Mouse (Mus musculus) limb, embryonic 14.5 days (tissue): ENCODE results near the gene Fkbp7. TPM values are rescaled to one million over a fixed set of nuclear protein-coding genes. Genes with fewer than 3 reads are reported as not detected.
"Not testable (repeated sequence)": the region's sequence is repeated elsewhere in the genome, so short reads cannot be mapped to it uniquely, and the experiment has no call there.

Source experiments
- ATAC-seq: fragments of 200-750 bp; cut with Nextera tagmentation; 2 replicates; pipeline ENCODE4 v1.8.0; 2017; ENCODE audit warnings: low read depth, moderate number of reproducible peaks, moderate TSS enrichment; ENCODE audit not compliant: low FRiP score
- DNase-seq: peaks from one replicate; pipeline ENCODE4 v3.0.0-alpha.2; 2015; ENCODE audit warnings: low spot score
- H3K27ac ChIP-seq: fragments of 300-500 bp; sonication (generic); replicated peaks from 2 replicates; pipeline ENCODE4 v1.5.1; 2014; ENCODE audit warnings: low read depth, mild to moderate bottlenecking, low read length, moderate library complexity, mixed read lengths
- H3K27me3 ChIP-seq: fragments of 300-500 bp; sonication (generic); 2 replicates; pipeline ENCODE4 v1.6.1; 2014; ENCODE audit warnings: low read length, mixed read lengths; ENCODE audit not compliant: control insufficient read depth, insufficient read depth
- H3K36me3 ChIP-seq: fragments of 300-500 bp; sonication (generic); 2 replicates; pipeline ENCODE4 v1.6.1; 2014; ENCODE audit warnings: mild to moderate bottlenecking, low read length, moderate library complexity, mixed read lengths; ENCODE audit not compliant: control insufficient read depth, insufficient read depth
- H3K4me1 ChIP-seq: fragments of 300-500 bp; sonication (generic); 2 replicates; pipeline ENCODE4 v1.6.1; 2014; ENCODE audit warnings: antibody characterized with exemption, low read length, mixed read lengths; ENCODE audit not compliant: control insufficient read depth, insufficient read depth
- H3K4me2 ChIP-seq: fragments of 300-500 bp; sonication (generic); replicated peaks from 2 replicates; pipeline ENCODE4 v1.6.1; 2014; ENCODE audit warnings: low read depth, mild to moderate bottlenecking, low read length, moderate library complexity; ENCODE audit not compliant: severe bottlenecking
- H3K4me3 ChIP-seq: fragments of 300-500 bp; sonication (generic); replicated peaks from 2 replicates; pipeline ENCODE4 v1.5.1; 2014; ENCODE audit warnings: low read length
- H3K9ac ChIP-seq: fragments of 300-500 bp; sonication (generic); 2 replicates; pipeline ENCODE4 v1.6.1; 2014; ENCODE audit warnings: mild to moderate bottlenecking, low read depth, low read length, moderate library complexity; ENCODE audit not compliant: severe bottlenecking
- H3K9me3 ChIP-seq: fragments of 300-500 bp; sonication (generic); 2 replicates; pipeline ENCODE4 v1.6.1; 2016; ENCODE audit warnings: low read length; ENCODE audit not compliant: control insufficient read depth
- POLR2A ChIP-seq: fragments of 200-500 bp; IDR thresholded peaks from 2 replicates; pipeline ENCODE4 v1.8.0; 2012; ENCODE audit warnings: inconsistent platforms, mild to moderate bottlenecking, moderate library complexity, borderline replicate concordance; ENCODE audit not compliant: insufficient read depth, insufficient read length; ENCODE audit errors: extremely low read depth
- WGBS: fragments of 180-500 bp; shearing (Covaris S2); extraction: QIAGEN DNeasy Blood & Tissue Kit; methylation state at CpG from one replicate; pipeline ENCODE4 v1.1.7; 2014; 5-methylcytosine and 5-hydroxymethylcytosine counted together
- polyA plus RNA-seq, 2 experiments: library from polyadenylated mRNA; depleted of rRNA in 1 of 2; stranded (reverse) in 1 of 2; unstranded in 1 of 2; fragments of >200 nt; fragmentation: Nextera tagmentation in 1 of 2; extraction: Ambion mirVana in 1 of 2; gene quantifications; 2 replicates each; pipeline versions ENCODE4 v1.2.1 to v1.2.3; 2012 to 2014

The Fkbp7 gene
- polyA plus RNA-seq, 2 experiments: 102 to 151 TPM

- Histone ChIP-seq H3K9ac (no peak overlapping the region), H3K27me3 (no peaks in the 10 kb centered on the region), H3K4me2 (no peak overlapping the region), H3K4me1 (no peaks in the 10 kb centered on the region), H3K36me3 (peaks cover 79% of the 10 kb centered on the region), H3K4me3 (no peak overlapping the region), H3K9me3 (no peaks in the 10 kb centered on the region), H3K27ac (no peak overlapping the region)
- ATAC-seq (no peak), DNase-seq (no peak)
- no peak for TF ChIP-seq POLR2A
- WGBS: 96% methylated on average over 2 of the region's 2 CpGs
Measured at GRCm38 (mm10) chr2:76639637-76640036, 33.3 kb downstream of the Fkbp7 start.

- Histone ChIP-seq H3K27ac (no peak overlapping the region), H3K4me1 (no peaks in the 10 kb centered on the region), H3K9me3 (no peaks in the 10 kb centered on the region), H3K36me3 (peaks cover 81% of the 10 kb centered on the region), H3K4me2 (no peak overlapping the region), H3K9ac (no peak overlapping the region), H3K4me3 (no peak overlapping the region), H3K27me3 (no peaks in the 10 kb centered on the region)
- TF ChIP-seq POLR2A: no peak
- DNase-seq (no peak), ATAC-seq (no peak)
- WGBS: 95% methylated on average over 4 of the region's 4 CpGs
Measured at GRCm38 (mm10) chr2:76631600-76631999, 41.3 kb downstream of the Fkbp7 start.

- TF ChIP-seq POLR2A: no peak
- WGBS: 95% methylated on average over 12 of the region's 12 CpGs
- no peaks in the 10 kb centered on the region for H3K4me1 ChIP-seq
- no peak overlapping the region for H3K9ac ChIP-seq
- peaks cover 76% of the 10 kb centered on the region for H3K36me3 ChIP-seq
- ATAC-seq (no peak), DNase-seq (no peak)
- no peaks in the 10 kb centered on the region for H3K27me3 ChIP-seq
- no peak overlapping the region for H3K4me2 ChIP-seq
- H3K9me3 ChIP-seq: no peaks in the 10 kb centered on the region
- H3K4me3 ChIP-seq: no peak overlapping the region
- no peak overlapping the region for H3K27ac ChIP-seq
Measured at GRCm38 (mm10) chr2:76630293-76630692, 42.6 kb downstream of the Fkbp7 start.

GRCm38 (mm10) chr2:76622316-76622715 is 50.6 kb downstream of the Fkbp7 start:
- H3K9me3 ChIP-seq, H3K4me3 ChIP-seq, H3K27me3 ChIP-seq, H3K4me1 ChIP-seq, ATAC-seq, H3K27ac ChIP-seq, H3K9ac ChIP-seq, DNase-seq, H3K4me2 ChIP-seq: not testable (repeated sequence)
- peaks cover 23% of the 10 kb centered on the region for H3K36me3 ChIP-seq
- WGBS: 84% methylated on average over 2 of the region's 2 CpGs

GRCm38 (mm10) chr2:76621724-76622123 is 51.2 kb downstream of the Fkbp7 start:
- TF ChIP-seq POLR2A: no peak
- no peaks in the 10 kb centered on the region for H3K4me1 ChIP-seq
- H3K27me3 ChIP-seq: no peaks in the 10 kb centered on the region
- H3K4me2 ChIP-seq: no peak overlapping the region
- H3K9ac ChIP-seq: no peak overlapping the region
- H3K9me3 ChIP-seq: no peaks in the 10 kb centered on the region
- peaks cover 17% of the 10 kb centered on the region for H3K36me3 ChIP-seq
- ATAC-seq (no peak), DNase-seq (no peak)
- no peak overlapping the region for H3K27ac ChIP-seq
- no peak overlapping the region for H3K4me3 ChIP-seq
- 69% methylated on average over 1 of the region's 1 CpGs for WGBS

- DNase-seq (no peak), ATAC-seq (no peak)
- Histone ChIP-seq H3K27me3 (no peaks in the 10 kb centered on the region), H3K9me3 (no peaks in the 10 kb centered on the region), H3K4me1 (no peaks in the 10 kb centered on the region), H3K9ac (no peak overlapping the region), H3K27ac (no peak overlapping the region), H3K4me3 (no peak overlapping the region), H3K36me3 (peaks cover 9% of the 10 kb centered on the region; the same call in 1 of the 2 replicates), H3K4me2 (no peak overlapping the region)
- TF ChIP-seq POLR2A: no peak
- WGBS: 76% methylated on average over 5 of the region's 5 CpGs
Measured at GRCm38 (mm10) chr2:76620188-76620587, 52.7 kb downstream of the Fkbp7 start.
